Mouse (Mus musculus) monocyte, adult 59 days (primary cell): Measurements from ENCODE around the gene 2210016L21Rik. TPM values are rescaled to one million over a fixed set of nuclear protein-coding genes. Genes with fewer than 3 reads are reported as not detected.

Experiments
- total RNA-seq, 2 experiments: library from RNA; stranded (reverse); gene quantifications; one replicate each; pipeline ENCODE4 v1.2.4; 2023

Gene 2210016L21Rik
- total RNA-seq, result 10 to 100 TPM; 16.4 to 20.3 TPM

GRCm38 (mm10) chr5:114942074-114942765 is at the start of gene 2210016L21Rik:
2210016L21Rik (plus strand) TSS chr5:114942158.

GRCm38 (mm10) chr5:114896688-114897373 is 45.1 kb upstream of the 2210016L21Rik start, which contains the start of gene Oasl2:
Oasl2 (plus strand) TSS chr5:114896936.

GRCm38 (mm10) chr5:114922998-114923473 is 18.9 kb upstream of the 2210016L21Rik start, which contains the start of gene Oasl1:
Oasl1 (plus strand) TSS chr5:114923240.

GRCm38 (mm10) chr5:114970824-114971227 is 28.9 kb downstream of the 2210016L21Rik start, which contains the start of gene Hnf1a:
Hnf1a (minus strand) TSS chr5:114971094.

Other genes with a start within 250 kb of the 2210016L21Rik start
- gene Tchp, start 234.4 kb upstream of the 2210016L21Rik start, total RNA-seq, result 10 to 100 TPM in 1 of 2 experiments, 1 to 10 TPM in 1; 7.6 to 11.7 TPM
- 100 to 1,000 TPM; 156 to 165 TPM for gene Ankrd13a, start 167.5 kb upstream of the 2210016L21Rik start, total RNA-seq
- gene Git2, start 166.6 kb upstream of the 2210016L21Rik start, total RNA-seq, result 100 to 1,000 TPM; 144 to 147 TPM
- gene 1500011B03Rik, start 118.7 kb upstream of the 2210016L21Rik start, total RNA-seq, result 10 to 100 TPM; 34.2 to 43.0 TPM
- not detected for gene 4930519G04Rik, start 88.5 kb upstream of the 2210016L21Rik start, total RNA-seq
- gene Gm9936, start 83.5 kb upstream of the 2210016L21Rik start, total RNA-seq, result not detected
- 10 to 100 TPM; 39.8 to 50.6 TPM for gene Oasl2, start 45.2 kb upstream of the 2210016L21Rik start, total RNA-seq
- 10 to 100 TPM; 12.9 to 15.3 TPM for gene Oasl1, start 18.9 kb upstream of the 2210016L21Rik start, total RNA-seq
- gene Hnf1a, start 28.9 kb downstream of the 2210016L21Rik start, total RNA-seq, result not detected
- 10 to 100 TPM; 64.1 to 64.7 TPM for gene Sppl3, start 69.0 kb downstream of the 2210016L21Rik start, total RNA-seq
- gene Gm10401, start 156.1 kb downstream of the 2210016L21Rik start, total RNA-seq, result not detected
- gene Acads, start 177.2 kb downstream of the 2210016L21Rik start, total RNA-seq, result 10 to 100 TPM; 27.5 to 31.8 TPM
- gene Unc119b, start 192.8 kb downstream of the 2210016L21Rik start, total RNA-seq, result 10 to 100 TPM; 23.3 to 24.0 TPM
- gene Mlec, start 216.0 kb downstream of the 2210016L21Rik start, total RNA-seq, result 10 to 100 TPM; 63.5 to 67.1 TPM